Comparison of ENCODE assay signal across 12 mouse cellular contexts in genomic region chr14:18463230-18463873, GRCm38 (mm10).
DNase-seq lines count a peak whose midpoint lies in the region; ATAC-seq and TF ChIP-seq lines count a peak whose summit lies in the region.
"Had no signal": no experiment of that assay in that cellular context is flagged by ENCODE, and none has a peak within 500 bp of the region (broad histone marks: within the 10 kb centered on the region; RNA-seq: fewer than 3 reads in every experiment).

No protein-coding gene starts in this region.

- H3K9me3 ChIP-seq in heart, embryonic 14.5 days (ENCODE audit: control insufficient read depth, low read length): no peaks in the 10 kb centered on the region
- H3K9me3 ChIP-seq in lung, postnatal 0 days (ENCODE audit: low read length): no peaks in the 10 kb centered on the region
- H3K9me3 ChIP-seq in ES-E14 (ENCODE audit: control insufficient read depth, insufficient read depth, low read depth, low read length): 0 out of 2 replicates have a peak, but pooled peaks cover 3% of the 10 kb centered on the region
- no peaks in the 10 kb centered on the region for H3K9me3 ChIP-seq in forebrain, embryonic 15.5 days

- H3K4me3 ChIP-seq in heart, embryonic 14.5 days (ENCODE audit: control insufficient read depth in 1 of 2, insufficient read depth in 1 of 2, low read depth in 1 of 2, low read length in 2 of 2): peak overlapping the region; percentile 8 to 21; a peak in 3 of 4 replicates
- H3K4me3 ChIP-seq in lung, postnatal 0 days (ENCODE audit: low read depth, low read length): no peak overlapping the region
- no peak overlapping the region for H3K4me3 ChIP-seq in lung, adult 2 months (replicated peaks; ENCODE audit: extremely low read depth, low read depth, low read length)
- peak overlapping the region; percentile 5 to 46; a peak in 3 of 4 replicates for H3K4me3 ChIP-seq in ES-E14 (ENCODE audit: insufficient read depth in 1 of 2, low read depth in 1 of 2, low read length in 2 of 2, poor library complexity in 1 of 2, severe bottlenecking in 1 of 2)
- H3K4me3 ChIP-seq in forebrain, embryonic 15.5 days: peak overlapping the region; percentile 10; the same call in 1 of the 2 replicates

- no peaks in the 10 kb centered on the region for H3K36me3 ChIP-seq in heart, embryonic 14.5 days (ENCODE audit: control insufficient read depth, insufficient read depth, low read length)
- no peaks in the 10 kb centered on the region for H3K36me3 ChIP-seq in lung, postnatal 0 days (ENCODE audit: insufficient read depth, low read length)
- H3K36me3 ChIP-seq in ES-E14 (ENCODE audit: control insufficient read depth, insufficient read depth, low read length, poor library complexity, severe bottlenecking): no peaks in the 10 kb centered on the region
- H3K36me3 ChIP-seq in forebrain, embryonic 15.5 days: no peaks in the 10 kb centered on the region

- no peak overlapping the region for H3K27ac ChIP-seq in heart, embryonic 14.5 days (replicated peaks in 1 of 2; ENCODE audit: control insufficient read depth in 1 of 2, insufficient read depth in 1 of 2, low read depth in 2 of 2, low read length in 2 of 2)
- H3K27ac ChIP-seq in lung, postnatal 0 days (ENCODE audit: low read length): no peak overlapping the region
- no peak overlapping the region for H3K27ac ChIP-seq in ES-E14 (ENCODE audit: insufficient read depth, low read depth, low read length, poor library complexity, severe bottlenecking)
- no peak overlapping the region for H3K27ac ChIP-seq in forebrain, embryonic 15.5 days (replicated peaks)

- no peaks in the 10 kb centered on the region for H3K27me3 ChIP-seq in heart, embryonic 14.5 days (ENCODE audit: control insufficient read depth, insufficient read depth, low read length)
- no peaks in the 10 kb centered on the region for H3K27me3 ChIP-seq in lung, postnatal 0 days (replicated peaks; ENCODE audit: insufficient read depth, low read length)
- no peaks in the 10 kb centered on the region for H3K27me3 ChIP-seq in forebrain, embryonic 15.5 days

- H3K4me1 ChIP-seq in heart, embryonic 14.5 days (ENCODE audit: control insufficient read depth in 2 of 2, insufficient read depth in 2 of 2, low read length in 2 of 2): no peaks in the 10 kb centered on the region; a peak in 1 of 4 replicates
- H3K4me1 ChIP-seq in lung, postnatal 0 days (ENCODE audit: insufficient read depth, low read depth, low read length): no peaks in the 10 kb centered on the region
- H3K4me1 ChIP-seq in lung, adult 2 months (ENCODE audit: control insufficient read depth, insufficient read depth, low read length): no peaks in the 10 kb centered on the region; the same call in 1 of the 2 replicates
- peaks cover 0 to 8% of the 10 kb centered on the region in 2 experiments; a peak in 2 of 4 replicates for H3K4me1 ChIP-seq in ES-E14 (ENCODE audit: control insufficient read depth in 2 of 2, insufficient read depth in 2 of 2, low read length in 2 of 2, poor library complexity in 1 of 2)
- H3K4me1 ChIP-seq in forebrain, embryonic 15.5 days: peaks cover 13% of the 10 kb centered on the region; the same call in 1 of the 2 replicates

- TF ChIP-seq EP300 in lung, postnatal 0 days (IDR thresholded peaks at IDR 0.05): no peak

- WGBS in heart, embryonic 14.5 days: 24% methylated on average over 14 of the region's 14 CpGs
- WGBS in lung, postnatal 0 days: 32% methylated on average over 14 of the region's 14 CpGs
- WGBS in lung, adult 2 months: 40% methylated on average over 14 of the region's 14 CpGs
- WGBS in forebrain, embryonic 15.5 days: 17% methylated on average over 14 of the region's 14 CpGs

- no peak for ATAC-seq in heart, embryonic 14.5 days (ENCODE audit: insufficient number of reproducible peaks, insufficient read depth, low FRiP score, low read depth)
- ATAC-seq in lung, postnatal 0 days: peak; percentile 46
- no peak; the same call in 1 of the 2 replicates for ATAC-seq in forebrain, embryonic 15.5 days (replicated peaks)
- ATAC-seq in erythroid progenitor cell, adult 5-6 weeks (replicated peaks; ENCODE audit: low FRiP score, poor library complexity, severe bottlenecking): no peak
- ATAC-seq: CD4-positive, CD25-positive, alpha-beta regulatory T cell, adult 4 months had no signal

- no peak for DNase-seq in heart, postnatal 14 days
- DNase-seq in lung, postnatal 0 days (ENCODE audit: low spot score): no peak
- no peak for DNase-seq in lung, adult 2 months
- peak; percentile 31 for DNase-seq in ES-E14 (ENCODE audit: low read depth, low spot score)
- DNase-seq in thymus, postnatal 0 days (ENCODE audit: low spot score): no peak
- DNase-seq: gastrocnemius, postnatal 14 days; kidney, adult 2 months; lung, postnatal 14 days had no signal

- intact Hi-C loops in heart, postnatal 14 days (cut with DNase I): no loop called here

- H3K4me2 ChIP-seq in heart, embryonic 14.5 days (ENCODE audit: low read length): peak overlapping the region; percentile 56
- H3K4me2 ChIP-seq in lung, postnatal 0 days (replicated peaks; ENCODE audit: low read depth, low read length): 0 out of 2 replicates have a peak overlapping the region, but pooled peaks have one; percentile 14
- H3K4me2 ChIP-seq in forebrain, embryonic 15.5 days (replicated peaks): peak overlapping the region; percentile 27

- no peak overlapping the region for H3K9ac ChIP-seq in heart, embryonic 14.5 days (ENCODE audit: low read length)
- no peak overlapping the region for H3K9ac ChIP-seq in lung, postnatal 0 days (replicated peaks; ENCODE audit: low read depth)
- H3K9ac ChIP-seq in ES-E14 (ENCODE audit: insufficient read depth, low read depth, low read length, poor library complexity, severe bottlenecking): no peak overlapping the region
- no peak overlapping the region for H3K9ac ChIP-seq in forebrain, embryonic 15.5 days (replicated peaks)

- TF ChIP-seq CTCF in lung, postnatal 0 days (IDR thresholded peaks at IDR 0.05): no peak
- no peak for TF ChIP-seq CTCF in lung, adult 2 months (IDR thresholded peaks at IDR 0.05; ENCODE audit: insufficient read depth, low read length)

- in situ Hi-C loops in ES-E14 (cut with MboI; ENCODE audit: low sequenced_read_pairs in 2 of 2, unreplicated experiment in 2 of 2): no loop called here

- TF ChIP-seq POLR2A in lung, adult 2 months (IDR thresholded peaks at IDR 0.05; ENCODE audit: borderline replicate concordance, extremely low read depth, low read depth, low read length): no peak

TF ChIP-seq in ES-E14, 5 proteins besides CTCF, POLR2A, EP300 and RAD21:
- TF ChIP-seq MAFK (IDR thresholded peaks at IDR 0.05; ENCODE audit: insufficient read depth, low read depth, low read length): no peak
- TF ChIP-seq ZC3H11A (IDR thresholded peaks at IDR 0.05; ENCODE audit: borderline replicate concordance, low read depth, low read length): no peak
- no peak for TF ChIP-seq ZNF384 (IDR thresholded peaks at IDR 0.05; ENCODE audit: low read depth, low read length)
- no peak for TF ChIP-seq HCFC1 (IDR thresholded peaks at IDR 0.05; ENCODE audit: borderline replicate concordance, insufficient read depth, low read length)
- no peak for TF ChIP-seq CHD2 (IDR thresholded peaks at IDR 0.05; ENCODE audit: low read depth, low read length)

Comparison
In these comparisons a context has a peak if more than half of its experiments do, and no peak if none do; other contexts are left out.
1. H3K4me3 ChIP-seq: peak in heart, embryonic 14.5 days (2 of 2), ES-E14 (2 of 2) and forebrain, embryonic 15.5 days (single experiment); none in lung, postnatal 0 days (single experiment) and lung, adult 2 months (single experiment).
2. Peak in every context shown above with its lines, with median percentiles within 50 percentile points of each other: H3K4me2 ChIP-seq.